Mouse (Mus musculus) lung, embryonic 14.5 days (tissue): ENCODE measurements at regions not wholly inside any gene's neighbourhood (a gene's known extent, or its start where the extent isn't known, plus 50 kb on each side); places are given as distances from the start of the nearest gene placed in this dataset.
"Not testable (repeated sequence)": the region's sequence is repeated elsewhere in the genome, so short reads cannot be mapped to it uniquely, and the experiment has no call there.

ENCODE experiments used
- ATAC-seq: fragments of 200-750 bp; cut with Nextera tagmentation; 2 replicates; pipeline ENCODE4 v1.8.0; 2017; ENCODE audit warnings: mild to moderate bottlenecking, moderate TSS enrichment, moderate library complexity; ENCODE audit not compliant: insufficient read depth
- DNase-seq: peaks from one replicate; pipeline ENCODE4 v3.0.0-alpha.2; 2015
- H3K27ac ChIP-seq: fragments of 300-500 bp; sonication (generic); 2 replicates; pipeline ENCODE4 v1.5.1; 2014; ENCODE audit warnings: low read depth, mild to moderate bottlenecking, moderate library complexity
- H3K27me3 ChIP-seq: fragments of 300-500 bp; sonication (generic); 2 replicates; pipeline ENCODE4 v1.6.1; 2014; ENCODE audit warnings: low read length, control low read depth; ENCODE audit not compliant: insufficient read depth
- H3K36me3 ChIP-seq: fragments of 300-500 bp; sonication (generic); 2 replicates; pipeline ENCODE4 v1.6.1; 2014; ENCODE audit warnings: control low read depth; ENCODE audit not compliant: insufficient read depth
- H3K4me1 ChIP-seq: fragments of 300-500 bp; sonication (generic); 2 replicates; pipeline ENCODE4 v1.6.1; 2014; ENCODE audit warnings: antibody characterized with exemption, control low read depth; ENCODE audit not compliant: insufficient read depth
- H3K4me2 ChIP-seq: fragments of 300-500 bp; sonication (generic); 2 replicates; pipeline ENCODE4 v1.6.1; 2014; ENCODE audit warnings: mild to moderate bottlenecking
- H3K4me3 ChIP-seq: fragments of 300-500 bp; sonication (generic); 2 replicates; pipeline ENCODE4 v1.5.1; 2014; ENCODE audit warnings: low read depth, low read length
- H3K9ac ChIP-seq: fragments of 300-500 bp; sonication (generic); 2 replicates; pipeline ENCODE4 v1.6.1; 2014
- H3K9me3 ChIP-seq: fragments of 300-500 bp; sonication (generic); 2 replicates; pipeline ENCODE4 v1.6.1; 2016; ENCODE audit warnings: low read depth, low read length, control low read depth
- CTCF ChIP-seq: IDR thresholded peaks from 2 replicates; pipeline ENCODE4 v1.5.1; 2016; ENCODE audit warnings: antibody characterized with exemption, low read depth
- whole genome bisulfite sequencing: fragments of 180-500 bp; shearing (Covaris S2); extraction: QIAGEN DNeasy Blood & Tissue Kit; methylation state at CpG from one replicate; pipeline ENCODE4 v1.1.7; 2014; 5-methylcytosine and 5-hydroxymethylcytosine counted together

DNA sequence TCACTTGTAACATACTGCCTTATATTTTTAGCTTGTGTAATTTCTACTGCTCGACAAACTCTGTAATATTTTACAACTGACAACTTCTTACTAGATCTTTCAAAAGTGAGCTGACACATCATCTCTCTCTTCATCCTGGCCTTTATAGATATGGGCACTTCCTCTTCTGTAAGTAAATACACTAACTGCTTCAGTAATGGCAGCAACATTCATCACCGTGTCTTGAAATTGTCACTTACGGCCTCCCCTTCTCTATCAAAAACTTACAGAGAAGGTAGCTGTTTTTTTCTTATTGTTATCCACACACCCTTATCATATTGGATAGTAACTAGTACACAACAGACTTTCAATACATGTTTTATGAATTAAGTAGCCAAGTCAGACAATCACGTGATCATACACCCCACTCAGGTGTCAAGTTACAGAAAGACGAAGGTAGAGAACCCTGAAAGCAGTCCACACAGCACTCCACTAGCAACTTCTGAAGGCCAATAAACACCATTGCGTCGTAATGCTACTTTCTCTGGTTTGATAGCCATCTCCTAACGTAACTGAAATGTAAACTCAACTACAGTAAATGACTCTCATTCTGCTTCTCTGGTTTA is 109.5 kb upstream of the Gap43 start:
- no peak overlapping the region for H3K4me2 ChIP-seq
- ATAC-seq (no peak), DNase-seq (no peak)
- no peaks in the 10 kb centered on the region for H3K36me3 ChIP-seq
- 71% methylated on average over 8 of the region's 8 CpGs for WGBS
- no peak overlapping the region for H3K9ac ChIP-seq
- H3K27me3 ChIP-seq = no peaks in the 10 kb centered on the region
- TF ChIP-seq CTCF = no peak
- no peaks in the 10 kb centered on the region for H3K4me1 ChIP-seq
- H3K27ac ChIP-seq = no peak overlapping the region
- H3K9me3 ChIP-seq = no peaks in the 10 kb centered on the region
- no peak overlapping the region for H3K4me3 ChIP-seq

DNA sequence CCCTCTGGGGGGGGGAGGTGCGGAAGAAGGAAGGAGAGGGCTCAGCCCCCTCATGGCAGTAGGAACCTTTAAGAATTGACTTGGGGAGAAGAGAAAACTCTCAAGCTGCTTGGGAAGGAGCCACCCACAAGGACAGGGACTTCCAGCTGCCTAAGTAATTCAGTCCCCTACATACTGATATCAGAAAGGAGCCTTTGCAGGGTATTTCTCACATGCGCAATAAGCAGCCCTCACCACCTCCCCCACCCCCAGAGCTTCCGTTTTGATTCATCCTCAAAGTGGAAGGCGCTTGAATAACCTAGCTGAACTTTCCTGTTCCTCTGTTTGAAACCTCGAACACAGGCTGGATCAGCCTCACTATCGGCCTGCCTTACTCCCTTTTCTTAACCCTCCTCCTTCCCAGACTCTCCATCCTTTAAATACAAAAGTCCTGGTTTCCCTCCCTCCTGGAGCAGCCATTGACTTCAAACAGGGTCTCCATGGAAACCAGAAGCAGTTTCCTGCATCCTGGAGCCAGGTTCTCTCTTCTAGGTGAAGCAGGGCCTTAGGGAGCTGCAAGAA is 104.5 kb upstream of the Gap43 start:
- 25% methylated on average over 6 of the region's 6 CpGs for WGBS
- DNase-seq (no peak), ATAC-seq (peak; percentile 56; the same call in 1 of the 2 replicates)
- no peaks in the 10 kb centered on the region for H3K27me3 ChIP-seq
- no peaks in the 10 kb centered on the region for H3K9me3 ChIP-seq
- H3K36me3 ChIP-seq = no peaks in the 10 kb centered on the region
- H3K4me2 ChIP-seq = peak overlapping the region; percentile 35
- H3K4me3 ChIP-seq = no peak overlapping the region
- no peak overlapping the region for H3K9ac ChIP-seq
- no peak overlapping the region for H3K27ac ChIP-seq
- no peak for TF ChIP-seq CTCF
- no peaks in the 10 kb centered on the region for H3K4me1 ChIP-seq

DNA sequence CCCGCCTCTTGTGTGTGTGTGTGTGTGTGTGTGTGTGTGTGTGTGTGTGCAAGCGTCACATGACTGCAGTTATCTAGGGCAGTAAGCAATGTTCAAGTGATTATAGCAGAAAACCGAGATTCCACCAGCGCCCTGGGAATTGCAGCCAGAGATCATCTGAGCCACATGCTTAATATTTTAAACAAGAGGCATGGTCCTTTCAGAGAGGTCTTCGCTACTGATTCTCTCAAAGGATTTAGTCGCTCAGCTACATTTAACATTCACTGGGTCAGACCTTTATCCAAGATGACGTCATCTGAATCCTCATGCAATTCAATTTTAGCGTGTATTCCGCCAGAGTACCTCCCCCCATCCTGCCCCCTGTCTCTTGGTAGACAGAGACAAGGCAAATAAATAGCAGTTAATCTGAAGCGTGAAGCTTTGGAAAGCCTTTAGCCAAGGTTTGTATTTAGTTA is 104.0 kb upstream of the Gap43 start:
- H3K27ac ChIP-seq = no peak overlapping the region
- ATAC-seq (0 out of 2 replicates have a peak, but pooled peaks have one; percentile 35), DNase-seq (peak; percentile 8)
- H3K9me3 ChIP-seq = no peaks in the 10 kb centered on the region
- 47% methylated on average over 10 of the region's 10 CpGs for WGBS
- no peak for TF ChIP-seq CTCF
- no peaks in the 10 kb centered on the region for H3K4me1 ChIP-seq
- no peak overlapping the region for H3K4me3 ChIP-seq
- no peaks in the 10 kb centered on the region for H3K27me3 ChIP-seq
- no peak overlapping the region for H3K9ac ChIP-seq
- H3K36me3 ChIP-seq = no peaks in the 10 kb centered on the region
- peak overlapping the region; percentile 35 for H3K4me2 ChIP-seq

DNA sequence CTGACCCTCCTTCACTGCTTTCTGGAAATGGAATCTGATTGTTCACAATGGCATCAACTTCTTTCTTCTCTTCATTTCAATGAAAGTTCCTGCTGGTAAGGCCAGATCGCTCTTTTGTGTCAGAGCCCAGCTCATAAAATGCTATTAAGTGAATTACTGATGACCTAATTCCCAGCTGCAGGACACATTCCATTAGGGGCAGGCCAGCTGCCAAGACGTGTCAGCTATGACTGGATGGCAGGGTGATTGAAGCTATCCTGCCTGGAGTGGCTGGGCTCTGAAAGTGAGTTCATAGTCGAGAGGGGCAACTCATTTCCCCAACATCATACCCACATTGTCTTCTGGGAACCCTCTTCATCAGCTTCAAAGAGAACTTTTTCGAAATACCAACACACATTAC is 100.4 kb upstream of the Gap43 start:
- no peak overlapping the region for H3K4me2 ChIP-seq
- H3K36me3 ChIP-seq = no peaks in the 10 kb centered on the region
- H3K4me1 ChIP-seq = no peaks in the 10 kb centered on the region
- 39% methylated on average over 4 of the region's 4 CpGs for WGBS
- no peaks in the 10 kb centered on the region for H3K27me3 ChIP-seq
- H3K4me3 ChIP-seq = no peak overlapping the region
- no peak overlapping the region for H3K27ac ChIP-seq
- no peak for ATAC-seq
- H3K9ac ChIP-seq = no peak overlapping the region
- peak; percentile 58 for DNase-seq
- TF ChIP-seq CTCF = no peak
- no peaks in the 10 kb centered on the region for H3K9me3 ChIP-seq

DNA sequence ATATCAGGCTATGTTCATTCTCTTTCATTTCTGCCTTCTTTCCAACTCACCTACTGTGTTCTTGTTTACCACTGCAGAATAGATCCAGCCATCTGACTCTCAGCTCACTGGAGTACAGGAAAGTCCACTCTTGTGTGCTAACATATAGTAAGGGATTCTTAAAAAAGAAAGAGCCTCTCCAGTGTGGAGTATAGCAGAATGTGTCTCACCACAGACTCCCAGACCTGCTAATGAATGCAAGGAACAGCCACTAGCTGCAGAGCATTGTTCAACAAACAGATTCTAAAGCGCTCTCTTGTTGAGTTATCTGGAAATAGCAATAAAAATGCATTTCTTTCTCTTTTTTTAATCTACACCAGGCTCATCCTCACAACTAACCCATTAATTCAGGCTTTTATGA is 91.1 kb upstream of the Gap43 start:
- DNase-seq (no peak), ATAC-seq (no peak)
- H3K9ac ChIP-seq = no peak overlapping the region
- no peaks in the 10 kb centered on the region for H3K36me3 ChIP-seq
- H3K27ac ChIP-seq = no peak overlapping the region
- no peaks in the 10 kb centered on the region for H3K4me1 ChIP-seq
- TF ChIP-seq CTCF = no peak
- no peaks in the 10 kb centered on the region for H3K9me3 ChIP-seq
- H3K4me2 ChIP-seq = no peak overlapping the region
- 92% methylated on average over 1 of the region's 1 CpGs for WGBS
- no peaks in the 10 kb centered on the region for H3K27me3 ChIP-seq
- H3K4me3 ChIP-seq = no peak overlapping the region

DNA sequence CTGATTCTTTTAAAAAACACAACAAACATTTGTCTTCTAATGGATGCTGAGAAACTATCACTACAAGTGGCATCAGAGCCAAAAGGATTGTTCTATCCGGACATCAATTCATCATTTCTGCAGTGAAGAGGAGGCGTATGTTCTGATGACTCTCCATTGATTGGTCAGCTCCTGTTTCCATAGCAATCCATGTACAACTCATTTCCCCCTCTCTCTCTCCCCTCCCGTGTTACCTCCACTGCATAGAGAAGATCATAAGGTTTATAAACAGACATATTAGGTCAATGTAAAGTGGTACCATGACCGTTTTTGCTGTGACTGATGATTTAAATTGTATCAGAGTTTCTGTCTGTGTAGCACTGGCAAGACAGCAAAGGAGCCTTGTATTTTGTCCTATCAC is 76.2 kb upstream of the Gap43 start:
- Histone ChIP-seq H3K4me1 (no peaks in the 10 kb centered on the region), H3K27me3 (no peaks in the 10 kb centered on the region), H3K4me2 (no peak overlapping the region), H3K9ac (no peak overlapping the region), H3K36me3 (no peaks in the 10 kb centered on the region), H3K27ac (no peak overlapping the region), H3K9me3 (no peaks in the 10 kb centered on the region), H3K4me3 (no peak overlapping the region)
- DNase-seq (no peak), ATAC-seq (no peak)
- WGBS = 77% methylated on average over 4 of the region's 4 CpGs
- no peak for TF ChIP-seq CTCF

DNA sequence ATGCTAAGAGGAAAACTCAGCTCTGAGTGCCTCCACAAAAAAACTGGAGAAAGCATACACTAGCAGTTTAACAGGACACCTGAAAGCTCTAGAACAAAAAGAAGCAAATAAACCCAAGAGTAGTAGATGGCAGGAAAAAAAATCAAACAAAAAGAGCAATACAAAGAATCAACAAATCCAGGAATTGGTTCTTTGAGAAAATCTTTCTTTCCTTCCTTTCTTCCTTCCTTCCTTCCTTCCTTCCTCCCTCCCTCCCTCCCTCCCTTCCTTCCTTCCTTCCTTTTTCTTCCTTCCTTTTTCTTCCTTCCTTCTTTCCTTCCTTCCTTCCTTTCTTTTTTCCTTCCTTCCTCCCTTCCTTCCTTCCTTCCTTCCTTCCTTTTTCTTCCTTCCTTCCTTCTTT is 71.6 kb upstream of the Gap43 start:
- not testable (repeated sequence) for H3K4me2 ChIP-seq, H3K9ac ChIP-seq, H3K4me3 ChIP-seq, H3K9me3 ChIP-seq, H3K27me3 ChIP-seq, DNase-seq, H3K27ac ChIP-seq, H3K36me3 ChIP-seq, ATAC-seq, H3K4me1 ChIP-seq

DNA sequence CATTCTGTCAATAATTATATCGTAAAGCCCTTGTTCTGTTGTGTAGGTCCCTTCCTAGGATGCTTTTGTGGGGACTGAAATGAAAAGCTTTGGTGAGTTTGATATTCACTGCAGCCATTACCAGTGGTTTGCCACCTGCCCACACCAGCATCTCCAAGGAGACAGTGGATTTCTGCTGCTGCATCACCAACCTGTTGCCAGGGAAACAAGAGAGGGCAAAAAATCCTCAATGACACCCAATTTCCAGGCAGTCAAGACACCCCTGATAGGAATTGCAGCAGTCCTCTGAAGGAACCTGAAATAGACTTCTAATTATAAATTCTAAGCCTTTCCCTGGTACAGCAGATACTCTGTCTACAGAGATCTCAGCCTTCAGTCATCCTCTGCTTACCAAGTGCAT is 56.1 kb upstream of the Gap43 start:
- H3K36me3 ChIP-seq = no peaks in the 10 kb centered on the region
- no peak for TF ChIP-seq CTCF
- no peak overlapping the region for H3K4me3 ChIP-seq
- DNase-seq (no peak), ATAC-seq (no peak)
- no peaks in the 10 kb centered on the region for H3K9me3 ChIP-seq
- no peak overlapping the region for H3K9ac ChIP-seq
- 87% methylated on average over 1 of the region's 1 CpGs for WGBS
- H3K27ac ChIP-seq = no peak overlapping the region
- no peak overlapping the region for H3K4me2 ChIP-seq
- no peaks in the 10 kb centered on the region for H3K27me3 ChIP-seq
- no peaks in the 10 kb centered on the region for H3K4me1 ChIP-seq
